Comparison of ENCODE assay signal across 13 mouse cellular contexts in genomic region chr11:102039487-102040137, GRCm38 (mm10). TPM values are rescaled to one million over a fixed set of nuclear protein-coding genes. Genes with fewer than 3 reads are reported as not detected.
A peak's percentile ranks its signal among the peaks of the same experiment; 100 is the strongest.
DNase-seq lines count a peak whose midpoint lies in the region; ATAC-seq and TF ChIP-seq lines count a peak whose summit lies in the region.
"Had no signal": no experiment of that assay in that cellular context is flagged by ENCODE, and none has a peak within 500 bp of the region (broad histone marks: within the 10 kb centered on the region; RNA-seq: fewer than 3 reads in every experiment).

No protein-coding gene starts in this region.

- H3K9ac ChIP-seq in neural tube, embryonic 11.5 days (ENCODE audit: low read length), result no peak overlapping the region
- H3K9ac ChIP-seq: liver, embryonic 14.5 days; midbrain, embryonic 12.5 days had no signal

- no peaks in the 10 kb centered on the region for H3K9me3 ChIP-seq in neural tube, embryonic 11.5 days (ENCODE audit: control insufficient read depth, low read length)
- H3K9me3 ChIP-seq: heart, embryonic 10.5 days; midbrain, embryonic 12.5 days had no signal

- DNase-seq in gastrocnemius, adult 2 months, result no peak
- DNase-seq in gastrocnemius, postnatal 10 days, result no peak
- peak; percentile 27 for DNase-seq in kidney, adult 11 months
- DNase-seq in kidney, postnatal 36 days, result no peak
- DNase-seq in neural tube, embryonic 11.5 days (ENCODE audit: low spot score), result no peak
- DNase-seq in neural tube, embryonic 10.5 days (ENCODE audit: extremely low spot score, low spot score), result no peak
- no peak for DNase-seq in left cerebral cortex, adult 11 months (ENCODE audit: low spot score)
- no peak for DNase-seq in spleen, postnatal 10 days (ENCODE audit: low spot score in 2 of 2)

- 57% methylated on average over 13 of the region's 13 CpGs for WGBS in neural tube, embryonic 11.5 days

- no peaks in the 10 kb centered on the region for H3K27me3 ChIP-seq in neural tube, embryonic 11.5 days (ENCODE audit: control insufficient read depth, insufficient read depth, low read length)

- TF ChIP-seq CTCF in gastrocnemius, adult 2 months (IDR thresholded peaks at IDR 0.05), result no peak

- no peaks in the 10 kb centered on the region for H3K36me3 ChIP-seq in neural tube, embryonic 11.5 days (ENCODE audit: control insufficient read depth, insufficient read depth, low read length)
- H3K36me3 ChIP-seq: heart, embryonic 10.5 days; midbrain, embryonic 12.5 days had no signal

- no peak overlapping the region; the same call in 1 of the 2 replicates for H3K4me3 ChIP-seq in gastrocnemius, adult 2 months
- H3K4me3 ChIP-seq in neural tube, embryonic 11.5 days (ENCODE audit: low read depth, low read length), result no peak overlapping the region
- H3K4me3 ChIP-seq: heart, embryonic 10.5 days; midbrain, embryonic 12.5 days had no signal

- intact Hi-C loops in gastrocnemius, adult 2 months (cut with DNase I), result loop anchor here (1.0 kb wide), 1 partner anchor 53 kb away; no protein-coding TSS in a partner anchor

- peak overlapping the region; percentile 77 for H3K27ac ChIP-seq in gastrocnemius, adult 2 months
- H3K27ac ChIP-seq in neural tube, embryonic 11.5 days (ENCODE audit: low read depth, low read length), result no peak overlapping the region
- H3K27ac ChIP-seq: heart, embryonic 10.5 days; liver, embryonic 14.5 days; midbrain, embryonic 12.5 days had no signal

- no peaks in the 10 kb centered on the region for H3K4me1 ChIP-seq in neural tube, embryonic 11.5 days (ENCODE audit: control insufficient read depth, insufficient read depth, low read length)
- H3K4me1 ChIP-seq: midbrain, embryonic 12.5 days had no signal

- peak; percentile 6; the same call in 1 of the 2 replicates for ATAC-seq in neural tube, embryonic 11.5 days (ENCODE audit: insufficient read depth, low FRiP score, low TSS enrichment)

- no peak overlapping the region for H3K4me2 ChIP-seq in neural tube, embryonic 11.5 days (ENCODE audit: low read depth)
- H3K4me2 ChIP-seq: midbrain, embryonic 12.5 days had no signal

RNA-seq across cellular contexts. Expression of gene Cd300lg, which starts 1.7 kb away (rescaled TPM):
- total RNA-seq in gastrocnemius, adult 2 months (2021), result 10 to 100 TPM; 17.6 to 18.9 TPM
- 10 to 100 TPM; 18.0 to 20.4 TPM for total RNA-seq in gastrocnemius, postnatal 10 days (2021)
- 0.12 and 0.26 TPM in 2 replicates for polyA plus RNA-seq in neural tube, embryonic 11.5 days (2014; fragmentation: Nextera tagmentation; extraction: Ambion mirVana)

RNA-seq across cellular contexts. Expression of gene Mpp3, which starts 11.4 kb away (rescaled TPM):
- total RNA-seq in gastrocnemius, adult 2 months (2021), result 10 to 100 TPM; 19.4 to 34.7 TPM
- total RNA-seq in gastrocnemius, postnatal 10 days (2021), result 10 to 100 TPM; 76.8 to 83.7 TPM
- polyA plus RNA-seq in neural tube, embryonic 11.5 days (2014; fragmentation: Nextera tagmentation; extraction: Ambion mirVana), result 28.1 and 35.1 TPM in 2 replicates

RNA-seq across cellular contexts. Expression of gene Mpp2, which starts 48.7 kb away (rescaled TPM):
- total RNA-seq in gastrocnemius, adult 2 months (2021), result 1 to 10 TPM; 1.2 TPM
- total RNA-seq in gastrocnemius, postnatal 10 days (2021), result 1 to 10 TPM; 1.1 to 1.5 TPM
- polyA plus RNA-seq in neural tube, embryonic 11.5 days (2014; fragmentation: Nextera tagmentation; extraction: Ambion mirVana), result 15.8 and 16.2 TPM in 2 replicates

RNA-seq across cellular contexts. Expression of gene Dusp3, which starts 52.8 kb away (rescaled TPM):
- 100 to 1,000 TPM; 123 to 129 TPM for total RNA-seq in gastrocnemius, adult 2 months (2021)
- 100 to 1,000 TPM; 122 to 136 TPM for total RNA-seq in gastrocnemius, postnatal 10 days (2021)
- 14.0 and 15.3 TPM in 2 replicates for polyA plus RNA-seq in neural tube, embryonic 11.5 days (2014; fragmentation: Nextera tagmentation; extraction: Ambion mirVana)

RNA-seq across cellular contexts. Expression of gene Cfap97d1, which starts 55.5 kb away (rescaled TPM):
- not detected for total RNA-seq in gastrocnemius, adult 2 months (2021)
- not detected for total RNA-seq in gastrocnemius, postnatal 10 days (2021)
- not detected in 2 replicates for polyA plus RNA-seq in neural tube, embryonic 11.5 days (2014; fragmentation: Nextera tagmentation; extraction: Ambion mirVana)
- total RNA-seq: left cerebral cortex, adult 8-10 months had no signal
- polyA plus RNA-seq: heart, embryonic 10.5 days; liver, embryonic 14.5 days; midbrain, embryonic 12.5 days; neural tube, embryonic 14.5 days had no signal
